Mouse (Mus musculus) neural tube, embryonic 10.5 days (tissue): ENCODE measurements at regions not wholly inside any gene's neighbourhood (a gene's known extent, or its start where the extent isn't known, plus 50 kb on each side); places are given as distances from the start of the nearest gene placed in this dataset.

Source experiments
- DNase-seq: peaks from one replicate; pipeline ENCODE4 v3.0.0-alpha.2; 2017; ENCODE audit warnings: low spot score; ENCODE audit errors: extremely low spot score

DNA sequence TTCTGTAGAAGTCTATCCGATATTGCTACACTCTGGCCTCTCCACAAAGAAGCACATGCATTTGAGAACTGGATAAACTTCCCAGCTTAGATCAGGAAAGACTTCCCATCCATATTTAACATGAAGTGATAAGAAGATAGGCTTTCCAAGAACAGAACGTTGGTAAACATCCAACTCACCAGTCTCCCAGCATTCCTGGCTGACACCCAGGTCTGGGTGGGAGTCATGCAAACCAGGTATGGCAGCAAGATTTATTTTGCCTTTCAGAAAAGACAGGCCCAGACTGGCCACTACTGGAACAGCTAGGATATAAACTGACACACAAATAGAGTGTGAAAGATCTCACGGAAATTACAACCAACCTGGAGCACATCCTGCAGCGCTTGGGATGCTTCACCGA, 459.6 kb downstream of the Psat1 start:
- no peak for DNase-seq

DNA sequence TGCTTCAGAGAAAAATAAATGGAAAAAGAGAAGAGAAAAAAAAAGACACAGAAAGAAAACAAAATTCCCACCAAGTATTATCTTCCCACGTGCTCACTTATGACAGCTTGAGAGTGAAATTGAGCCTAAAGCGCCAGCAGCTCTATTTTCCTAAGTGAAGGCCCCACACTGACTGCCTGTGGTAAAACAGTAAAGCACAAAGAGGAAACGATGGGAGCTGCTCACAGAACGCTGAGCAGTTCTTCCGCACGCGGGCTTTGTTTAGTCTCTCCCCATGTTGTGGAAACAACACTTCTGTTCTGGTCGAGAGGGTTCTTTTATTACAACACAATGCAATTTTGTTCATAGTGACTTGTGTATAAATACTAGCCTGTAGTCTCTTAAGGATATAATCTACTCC, 465.5 kb downstream of the Psat1 start:
- DNase-seq = no peak

DNA sequence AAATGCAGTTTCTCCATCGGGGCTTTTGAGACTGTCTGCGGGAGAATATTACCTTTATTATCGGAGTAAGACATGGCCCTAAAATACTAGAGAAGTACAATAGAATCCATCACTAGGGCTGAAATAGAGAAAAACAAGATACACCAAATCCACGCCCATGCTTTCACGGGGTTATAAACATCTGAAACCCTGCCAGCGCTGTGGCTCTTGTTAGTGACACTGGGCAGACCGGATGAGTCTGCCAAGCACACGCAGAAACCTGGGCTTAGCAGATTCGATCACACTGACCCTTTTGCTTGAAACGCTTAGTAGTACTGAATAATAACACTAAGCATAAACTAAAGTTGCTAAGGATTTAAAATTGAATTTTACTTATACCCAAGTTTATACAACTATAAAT, 477.6 kb downstream of the Psat1 start:
- DNase-seq = no peak

DNA sequence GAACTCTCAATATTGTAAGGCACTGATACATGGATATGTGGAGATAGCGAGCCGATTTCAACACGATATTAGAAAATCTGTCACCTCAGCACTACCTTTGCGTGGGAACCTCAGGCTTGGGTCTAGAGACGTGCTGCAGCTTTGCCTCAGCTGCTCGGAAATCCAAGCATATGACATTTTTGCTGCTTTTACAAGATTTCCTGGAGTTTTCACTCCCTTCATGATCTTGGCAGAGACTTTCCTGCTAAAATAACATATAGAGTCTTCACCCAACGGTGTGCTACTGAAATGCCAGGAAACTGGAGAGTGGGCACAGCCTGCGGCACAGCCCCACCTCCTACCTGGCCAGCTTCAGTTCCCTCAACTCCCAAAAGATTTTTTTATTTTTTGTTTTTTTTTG, 480.4 kb downstream of the Psat1 start:
- no peak for DNase-seq

DNA sequence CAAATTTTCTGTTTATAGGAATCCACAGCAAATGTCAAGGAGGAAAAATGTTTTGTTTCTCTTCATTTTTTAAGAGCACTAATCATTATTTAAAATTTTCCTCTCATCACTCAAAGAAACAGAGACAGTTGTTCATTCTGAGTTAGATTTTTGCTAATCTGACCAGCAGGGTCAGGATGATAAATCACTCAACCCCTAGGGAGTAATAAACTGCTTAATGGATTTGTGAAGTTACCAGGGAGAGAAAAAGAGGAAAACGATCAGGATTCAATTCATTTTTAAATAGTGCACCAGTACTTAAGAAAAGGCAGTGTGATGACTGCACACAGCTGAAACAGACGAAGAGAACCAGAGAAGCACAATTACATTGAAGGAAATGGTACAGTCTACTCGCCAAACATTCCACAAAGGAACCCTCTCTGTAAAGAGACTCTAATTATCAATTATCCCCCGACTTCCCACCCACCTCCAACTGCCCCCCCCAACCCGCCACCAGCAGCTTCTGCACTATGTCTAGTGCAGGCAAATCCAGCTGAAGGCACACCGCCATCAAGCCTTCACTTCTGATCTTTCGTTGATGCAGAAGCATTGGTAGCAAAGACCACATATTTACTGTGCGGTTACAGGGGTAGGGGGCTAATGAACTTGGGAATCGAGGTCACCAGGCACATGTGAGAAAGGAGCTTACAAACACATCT, 481.9 kb downstream of the Psat1 start:
- DNase-seq = no peak

GRCm38 (mm10) chr19:15457793-15458192, 489.3 kb downstream of the Psat1 start:
- DNase-seq = no peak

DNA sequence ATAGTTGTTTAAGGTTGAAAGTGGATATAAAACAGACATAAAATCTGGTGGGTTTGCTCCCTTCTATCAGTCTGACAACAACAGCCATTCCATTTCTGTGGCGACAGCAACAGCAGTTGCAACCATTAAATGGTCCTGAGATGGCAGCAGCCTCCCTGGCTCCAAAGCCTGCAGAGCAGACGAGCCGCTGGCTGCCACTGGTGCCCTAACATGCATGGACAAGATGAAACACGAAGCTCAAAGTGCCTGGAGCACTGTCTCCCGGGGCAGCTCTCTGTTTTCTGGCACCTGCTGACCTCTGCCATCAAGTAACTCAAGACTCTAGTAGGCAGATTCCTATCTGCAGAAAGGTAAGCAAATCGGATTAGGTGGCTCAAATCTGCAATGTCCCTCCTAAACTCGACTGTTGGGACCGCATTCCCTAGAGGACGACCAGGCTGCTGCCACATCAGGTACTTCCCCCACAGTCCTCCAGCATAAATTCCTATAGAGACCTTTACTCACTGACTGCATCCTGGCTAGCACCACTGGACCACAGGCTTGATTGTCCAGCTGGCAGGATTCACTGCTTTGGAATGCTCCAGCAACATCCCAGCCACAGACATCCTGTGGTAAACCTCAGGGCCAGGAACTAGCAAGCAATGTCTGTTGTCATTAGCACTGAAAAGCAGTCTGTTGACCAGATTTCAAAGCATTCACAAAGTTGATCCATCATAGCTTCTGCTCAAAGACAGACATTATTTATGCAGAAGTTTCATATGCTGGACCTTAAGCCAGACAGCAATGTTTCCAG, 490.0 kb downstream of the Psat1 start:
- DNase-seq = no peak

GRCm38 (mm10) chr19:15448989-15449388, 498.1 kb downstream of the Psat1 start:
- no peak for DNase-seq

DNA sequence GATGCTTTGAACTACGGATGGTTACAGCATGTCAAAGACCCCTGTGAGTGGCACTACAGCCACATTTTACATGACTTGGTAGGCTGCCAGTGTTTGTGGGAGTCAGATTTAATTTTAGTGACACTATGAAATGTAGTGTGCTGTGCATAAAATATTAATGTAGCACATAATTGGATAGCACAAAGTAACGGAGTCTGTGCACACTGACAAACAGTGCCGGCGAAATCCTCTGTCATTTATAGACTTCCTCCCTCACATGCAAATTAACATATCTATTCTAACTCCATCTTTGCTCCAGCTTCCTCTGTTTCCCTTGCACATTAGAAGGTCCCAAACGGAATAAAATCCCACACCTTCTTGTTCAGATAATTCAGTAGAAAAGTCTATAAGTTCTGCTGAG, 515.3 kb downstream of the Psat1 start:
- DNase-seq = no peak

GRCm38 (mm10) chr19:15421311-15421710, 525.8 kb downstream of the Psat1 start:
- no peak for DNase-seq

DNA sequence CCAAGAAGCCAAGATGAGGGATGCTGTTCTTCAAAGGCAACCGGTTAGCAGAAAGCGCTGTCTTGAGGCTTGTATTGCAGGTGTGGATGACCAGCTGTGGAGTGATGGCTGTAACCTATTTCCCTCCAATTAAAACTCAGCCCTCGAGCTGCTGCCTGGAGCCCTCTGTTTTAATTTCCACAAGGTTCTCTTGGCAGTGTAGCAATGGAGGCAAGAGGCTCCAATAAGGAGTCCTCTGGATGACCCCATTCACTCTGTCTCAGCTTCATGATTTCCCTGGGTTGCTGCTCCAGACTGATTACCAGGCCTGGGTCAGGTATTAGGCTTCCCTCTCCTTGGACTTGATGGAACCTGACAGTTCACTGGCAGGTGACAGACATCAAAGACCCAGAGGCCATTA, 548.5 kb downstream of the Psat1 start:
- DNase-seq = no peak

DNA sequence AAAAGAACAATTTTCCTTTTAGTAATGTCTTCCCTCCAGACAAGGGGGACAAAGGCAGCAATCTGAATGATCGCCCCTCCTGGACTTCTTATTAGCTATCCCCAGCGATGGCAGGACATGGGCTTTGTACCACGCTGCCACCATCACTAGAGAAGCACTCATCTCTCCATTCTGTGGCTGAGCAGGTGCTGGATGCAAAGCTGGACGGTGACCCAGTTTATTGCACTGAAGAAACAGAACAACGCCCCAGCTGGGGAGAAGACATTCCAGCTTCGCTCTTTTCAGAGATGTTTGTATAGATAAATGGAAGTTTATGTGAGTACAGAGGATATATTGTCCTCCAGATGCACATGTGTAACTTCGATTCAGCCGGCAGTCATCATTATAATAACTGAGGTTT, 575.5 kb downstream of the Psat1 start:
- no peak for DNase-seq

GRCm38 (mm10) chr19:15366951-15367350, 580.2 kb downstream of the Psat1 start:
- DNase-seq = no peak

GRCm38 (mm10) chr19:15357181-15357580, 590.0 kb downstream of the Psat1 start:
- no peak for DNase-seq

- DNase-seq = no peak
Observed at GRCm38 (mm10) chr19:15348356-15348755, 598.8 kb downstream of the Psat1 start.

DNA sequence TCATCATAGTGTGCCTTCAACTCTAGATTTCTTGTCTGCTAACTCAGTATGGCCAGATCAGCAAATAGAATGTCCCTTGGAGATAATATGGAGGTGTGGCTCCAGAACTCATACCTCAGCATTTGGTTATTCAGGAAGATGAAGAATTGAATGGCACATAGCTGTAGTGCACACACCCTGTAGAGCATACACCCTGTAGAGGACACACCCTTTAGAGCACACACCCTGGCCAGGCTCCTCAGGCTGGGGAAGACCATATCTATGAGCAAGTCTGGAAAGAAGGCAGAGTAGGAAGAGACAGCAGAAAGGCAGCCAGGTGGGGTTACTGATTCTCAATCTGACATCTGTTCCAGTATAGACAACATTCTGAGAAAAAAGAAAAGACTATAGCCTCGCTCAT, 604.9 kb downstream of the Psat1 start:
- no peak for DNase-seq

GRCm38 (mm10) chr19:15340305-15340983, 606.7 kb downstream of the Psat1 start:
- peak; percentile 51 for DNase-seq

DNA sequence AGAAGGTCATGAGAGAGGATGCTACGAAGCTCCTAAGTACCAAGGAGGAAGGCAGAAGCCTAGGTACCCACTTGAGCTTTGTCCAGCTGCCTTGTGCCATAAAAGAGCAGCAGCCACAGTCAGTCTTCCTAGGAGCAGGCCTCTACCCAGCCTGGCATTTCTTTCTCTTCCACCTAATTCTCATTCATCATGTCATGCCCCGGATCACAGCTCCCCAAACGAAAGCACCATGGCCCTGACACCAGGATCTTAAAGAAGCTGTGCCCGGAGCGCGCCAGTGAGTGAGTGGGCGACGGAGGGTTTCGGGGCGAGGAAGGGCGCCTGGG, 607.2 kb downstream of the Psat1 start:
- no peak for DNase-seq

- no peak for DNase-seq
Observed at GRCm38 (mm10) chr19:15330155-15330554, 617.0 kb downstream of the Psat1 start.

GRCm38 (mm10) chr19:15299474-15299873, 647.7 kb downstream of the Psat1 start:
- DNase-seq = no peak

DNA sequence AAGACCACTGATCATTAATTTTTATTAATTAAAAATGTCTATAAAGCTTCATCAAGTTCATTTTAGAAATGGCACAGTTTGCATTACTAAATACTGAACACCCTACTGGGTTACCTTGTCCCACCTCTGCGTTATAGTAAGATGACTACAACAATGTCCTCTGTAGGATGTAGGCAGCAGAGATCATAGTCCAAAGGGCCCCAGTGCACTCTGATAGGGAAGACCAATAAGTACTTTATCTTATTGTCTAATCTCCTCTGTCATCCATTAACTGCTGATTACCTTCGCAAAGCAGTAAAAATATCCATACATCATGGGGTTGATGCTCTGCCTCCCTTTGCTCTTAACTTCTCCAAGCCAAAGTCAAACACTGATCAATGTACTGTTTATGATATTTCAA, 662.1 kb downstream of the Psat1 start:
- no peak for DNase-seq

DNA sequence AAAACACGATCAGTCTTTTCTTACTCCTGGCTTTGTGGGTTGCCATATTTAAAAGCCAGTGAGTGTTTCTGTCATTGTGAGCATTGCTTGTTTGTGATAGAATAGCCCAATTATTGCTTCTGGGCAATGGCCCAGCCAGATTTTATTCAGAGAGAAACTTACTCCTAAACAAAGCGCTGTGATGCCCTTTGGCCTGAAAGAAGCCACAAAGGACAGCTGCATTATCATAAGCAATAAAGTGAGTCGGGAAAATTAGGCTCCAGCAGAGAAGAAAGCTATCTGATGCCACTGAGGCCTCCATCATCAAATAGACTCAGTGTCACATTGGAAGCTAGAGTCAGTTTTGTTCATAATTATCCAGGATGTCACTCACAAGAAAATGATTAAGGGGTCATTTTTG, 644.9 kb upstream of the Tle4 start:
- no peak for DNase-seq
